Mouse (Mus musculus) thymus, postnatal 4 days (tissue): ENCODE results near the gene Ebi3.

Experiments
- DNase-seq: peaks from one replicate; pipeline ENCODE4 v3.0.0; 2021

Gene Ebi3

DNA sequence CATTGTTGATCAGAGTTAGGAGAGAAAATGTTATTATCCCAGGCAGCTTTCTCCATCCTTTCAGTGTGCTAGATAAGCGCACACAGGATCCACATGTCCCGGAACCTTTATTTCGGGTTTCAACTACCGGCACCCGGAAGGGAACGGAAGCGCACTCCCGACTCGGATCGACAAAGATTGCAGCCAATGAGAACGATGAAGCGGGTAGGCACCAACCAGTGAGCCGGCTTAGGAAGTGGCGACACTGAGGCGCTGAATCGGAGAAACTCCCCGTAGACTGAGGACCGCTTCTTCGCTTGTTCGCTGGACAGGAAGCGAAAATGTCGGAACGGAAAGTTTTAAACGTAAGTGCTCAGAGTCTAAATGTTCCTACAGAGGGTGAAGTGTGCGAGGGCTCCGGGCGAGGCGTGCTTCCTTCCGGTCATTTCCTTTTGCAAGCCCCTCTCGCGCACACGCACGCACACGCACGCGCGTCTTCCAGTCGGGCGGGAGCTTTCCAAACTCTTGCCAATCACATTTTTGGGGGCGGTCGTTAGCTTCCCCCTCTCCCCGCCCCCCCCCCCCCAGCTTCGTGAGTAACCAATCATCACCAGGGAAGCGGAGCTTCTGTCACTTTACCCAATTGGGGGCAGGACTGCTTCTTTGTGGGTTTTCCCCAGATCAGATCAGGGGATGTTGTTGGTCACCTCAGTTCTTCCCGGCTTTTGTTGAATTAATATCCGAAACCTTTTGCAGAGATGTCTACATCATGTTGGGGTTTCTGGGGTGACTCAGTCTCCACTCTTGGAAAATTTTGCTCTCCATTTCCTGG lies 6.7 kb downstream of the Ebi3 start, which contains the start of gene Yju2:
Yju2 (plus strand) TSS at position 182 of the 811 bp plus-strand sequence.
- peak; percentile 90 for DNase-seq

DNA sequence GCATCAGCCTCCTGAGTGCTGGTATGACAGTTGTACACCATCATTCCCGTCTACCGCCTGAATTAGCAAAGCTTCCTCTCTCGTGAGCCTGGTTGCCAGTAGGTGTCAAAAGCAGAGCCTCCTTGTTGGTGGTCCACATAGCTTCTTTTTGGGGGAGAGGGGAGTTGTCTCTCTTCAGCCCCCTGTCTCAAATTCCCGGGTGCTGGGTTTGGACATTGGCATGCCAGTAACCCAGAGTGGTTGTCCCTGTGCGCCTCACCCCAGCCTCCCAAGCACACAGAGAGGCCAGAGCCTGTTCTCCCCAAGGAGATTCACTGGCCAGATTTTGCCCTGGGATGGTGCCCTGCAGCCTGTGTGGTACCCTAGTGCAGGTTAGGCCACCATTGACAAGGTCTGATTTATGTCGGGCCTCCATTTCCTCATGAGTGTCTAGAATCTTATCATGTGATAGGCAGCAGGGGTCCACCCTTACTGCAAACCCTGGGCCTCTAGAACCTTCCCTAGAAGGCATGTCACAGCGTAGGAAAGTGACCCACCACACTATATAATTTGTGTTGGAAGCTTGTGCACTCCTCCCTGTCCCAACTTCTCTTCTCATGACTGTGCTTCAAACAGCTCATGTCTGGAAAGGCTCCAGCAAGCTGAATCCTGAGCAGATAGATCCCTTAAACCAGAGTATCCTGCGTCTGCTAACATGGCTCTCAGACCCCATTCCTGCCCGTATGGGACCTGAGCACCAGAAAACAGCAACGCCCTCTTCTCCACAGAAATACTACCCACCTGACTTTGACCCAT lies 7.7 kb downstream of the Ebi3 start:
- no peak for DNase-seq

DNA sequence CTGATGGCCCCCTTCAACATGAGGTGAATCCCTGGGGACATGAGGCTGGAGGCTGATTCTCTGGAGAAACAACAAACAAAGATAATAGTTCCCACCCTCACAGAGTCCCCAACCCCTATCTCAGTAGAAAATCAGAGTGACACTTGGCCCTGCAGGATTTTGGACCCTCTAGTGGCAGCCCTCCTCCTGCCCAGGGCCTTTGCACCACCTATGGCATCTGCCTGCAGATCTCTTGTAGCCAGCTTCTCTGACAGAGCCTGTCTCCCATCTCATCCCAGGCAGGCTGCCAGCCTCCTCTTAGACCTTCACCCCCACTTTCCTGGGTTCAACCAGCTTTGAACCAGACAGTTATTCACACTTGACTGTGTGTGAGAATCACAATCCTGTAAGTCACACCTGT lies 8.4 kb downstream of the Ebi3 start:
- no peak for DNase-seq

DNA sequence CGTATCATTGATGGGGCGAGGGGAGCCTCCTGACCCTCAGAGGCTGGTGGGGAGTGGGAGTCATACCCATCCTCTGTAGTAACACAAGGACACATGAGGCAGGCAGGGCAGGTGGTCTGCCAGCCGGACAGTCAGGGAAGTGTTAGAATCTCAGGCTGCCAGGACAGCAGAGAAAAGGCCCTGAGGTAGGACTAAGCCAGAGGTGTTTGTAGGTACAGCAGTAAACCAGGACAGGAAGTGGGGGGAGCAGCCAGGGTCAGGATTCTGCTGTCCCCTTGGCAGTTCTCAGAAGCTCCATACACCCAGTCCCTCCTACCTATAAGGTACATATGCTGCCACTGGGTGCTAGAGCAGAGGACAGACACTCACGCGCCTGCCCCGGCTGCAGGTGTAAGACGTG lies 9.2 kb downstream of the Ebi3 start:
- no peak for DNase-seq

DNA sequence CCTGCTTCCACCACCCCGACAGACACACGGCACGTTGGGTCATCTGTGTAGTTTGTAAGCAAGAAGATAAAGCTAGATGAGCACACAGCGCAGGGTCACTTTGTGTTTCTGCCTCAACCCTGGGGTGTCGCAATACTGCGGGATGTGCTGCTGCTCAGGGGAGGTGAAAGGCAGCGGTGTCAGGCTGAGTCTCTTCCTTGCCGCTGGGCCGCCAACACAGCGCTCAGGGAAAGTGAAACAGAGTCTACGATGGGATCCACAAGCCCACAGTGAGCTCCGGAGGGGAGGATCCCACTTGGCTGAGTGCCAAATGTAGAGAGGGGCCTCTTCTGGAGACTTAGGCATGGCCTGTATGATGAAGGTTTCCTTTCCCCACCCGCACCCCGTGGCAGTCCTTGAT lies 10.7 kb downstream of the Ebi3 start:
- no peak for DNase-seq

DNA sequence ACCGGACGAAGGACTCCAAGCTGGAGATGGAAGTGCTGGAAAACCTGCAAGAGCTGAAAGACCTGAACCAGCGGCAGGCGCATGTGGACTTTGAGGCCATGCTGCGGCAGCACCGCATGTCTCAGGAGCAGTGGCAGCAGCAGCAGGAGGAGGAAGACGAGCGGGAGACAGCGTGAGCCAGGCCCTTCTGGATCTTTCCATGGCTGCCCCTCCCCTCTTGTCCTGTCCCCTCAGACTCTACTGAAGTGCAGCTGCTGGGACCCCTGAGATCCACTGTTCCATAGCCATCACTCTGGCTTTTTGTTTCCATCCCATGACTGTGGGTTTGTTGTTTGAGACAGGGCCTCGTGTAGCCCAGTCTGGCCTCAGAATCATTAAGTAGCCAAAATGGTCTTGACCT lies 12.1 kb downstream of the Ebi3 start:
- DNase-seq: no peak

DNA sequence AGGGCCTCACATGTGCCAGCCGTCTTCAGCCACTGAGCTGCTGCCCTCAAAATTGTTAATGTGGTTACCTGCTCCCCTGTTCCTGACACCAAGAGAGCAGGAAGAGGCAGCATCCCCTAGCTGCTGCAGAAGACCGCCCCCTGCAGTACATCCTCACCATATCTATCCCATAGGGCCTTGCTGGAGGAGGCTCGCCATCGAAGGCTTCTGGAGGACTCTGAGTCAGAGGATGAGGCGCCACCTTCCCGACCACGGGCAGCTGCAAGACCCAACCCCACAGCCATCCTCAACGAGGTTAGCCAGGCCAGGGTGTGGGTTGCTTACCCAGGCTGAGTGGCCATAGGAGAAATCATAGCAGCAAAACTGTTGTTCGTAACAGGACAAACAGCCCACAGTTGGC lies 12.6 kb downstream of the Ebi3 start:
- no peak for DNase-seq

DNA sequence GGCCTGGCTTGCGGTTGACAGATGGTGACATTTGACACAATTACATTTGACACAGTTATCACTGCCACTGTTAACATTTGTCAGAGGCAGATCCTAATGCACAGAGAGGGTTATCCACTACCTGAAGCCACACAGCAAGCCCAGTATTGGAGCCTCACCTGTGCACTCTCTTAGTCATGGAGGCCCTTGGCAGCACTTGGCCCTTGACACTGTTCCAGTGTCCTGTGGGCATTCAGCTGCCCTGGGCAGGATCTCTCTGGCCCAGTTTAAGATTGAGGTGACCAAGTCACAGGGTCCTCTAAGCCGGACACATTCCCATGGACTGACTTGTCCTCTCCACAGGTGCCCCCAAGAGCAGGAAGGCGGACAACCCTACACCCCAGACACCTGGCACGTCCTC lies 14.7 kb downstream of the Ebi3 start:
- no peak for DNase-seq

DNA sequence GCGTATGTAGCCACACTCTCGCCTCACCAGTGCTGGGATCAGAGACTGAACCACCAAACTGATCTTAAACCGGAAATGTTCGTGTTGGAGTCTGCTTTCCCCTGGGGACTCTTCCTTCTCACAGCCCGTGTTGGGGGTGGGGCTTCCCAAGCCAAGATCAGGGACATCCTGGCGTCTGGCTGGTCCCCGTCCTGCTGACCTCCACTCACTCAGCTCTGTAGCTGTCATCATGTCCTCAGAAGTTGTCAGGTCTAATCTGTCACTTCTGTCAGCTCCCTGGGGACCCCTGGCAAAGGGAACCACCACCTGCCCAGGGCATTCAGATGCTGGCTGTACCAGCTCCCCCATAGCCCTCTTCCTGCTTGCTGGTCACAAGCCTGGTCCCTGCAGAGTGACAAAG lies 15.8 kb downstream of the Ebi3 start:
- DNase-seq: no peak

DNA sequence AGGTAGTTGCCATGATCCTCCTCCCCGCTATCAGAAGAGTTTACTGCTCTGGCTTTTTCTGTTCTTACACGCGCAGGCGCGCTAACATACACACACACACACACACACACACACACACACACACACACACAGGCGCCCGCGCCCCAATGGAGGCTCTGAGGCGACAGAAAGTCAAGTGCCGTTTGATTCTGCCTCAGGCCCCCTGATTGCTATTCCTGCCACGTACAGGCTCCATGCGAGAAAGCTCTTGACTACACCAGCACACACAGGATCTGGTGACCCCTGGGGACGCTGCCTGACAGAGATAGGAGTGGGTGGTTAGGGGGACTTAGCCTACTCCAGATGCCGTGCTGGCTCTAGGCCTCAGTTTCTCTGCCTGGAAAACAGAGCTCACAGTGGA lies 17.1 kb downstream of the Ebi3 start:
- DNase-seq: peak; percentile 39

DNA sequence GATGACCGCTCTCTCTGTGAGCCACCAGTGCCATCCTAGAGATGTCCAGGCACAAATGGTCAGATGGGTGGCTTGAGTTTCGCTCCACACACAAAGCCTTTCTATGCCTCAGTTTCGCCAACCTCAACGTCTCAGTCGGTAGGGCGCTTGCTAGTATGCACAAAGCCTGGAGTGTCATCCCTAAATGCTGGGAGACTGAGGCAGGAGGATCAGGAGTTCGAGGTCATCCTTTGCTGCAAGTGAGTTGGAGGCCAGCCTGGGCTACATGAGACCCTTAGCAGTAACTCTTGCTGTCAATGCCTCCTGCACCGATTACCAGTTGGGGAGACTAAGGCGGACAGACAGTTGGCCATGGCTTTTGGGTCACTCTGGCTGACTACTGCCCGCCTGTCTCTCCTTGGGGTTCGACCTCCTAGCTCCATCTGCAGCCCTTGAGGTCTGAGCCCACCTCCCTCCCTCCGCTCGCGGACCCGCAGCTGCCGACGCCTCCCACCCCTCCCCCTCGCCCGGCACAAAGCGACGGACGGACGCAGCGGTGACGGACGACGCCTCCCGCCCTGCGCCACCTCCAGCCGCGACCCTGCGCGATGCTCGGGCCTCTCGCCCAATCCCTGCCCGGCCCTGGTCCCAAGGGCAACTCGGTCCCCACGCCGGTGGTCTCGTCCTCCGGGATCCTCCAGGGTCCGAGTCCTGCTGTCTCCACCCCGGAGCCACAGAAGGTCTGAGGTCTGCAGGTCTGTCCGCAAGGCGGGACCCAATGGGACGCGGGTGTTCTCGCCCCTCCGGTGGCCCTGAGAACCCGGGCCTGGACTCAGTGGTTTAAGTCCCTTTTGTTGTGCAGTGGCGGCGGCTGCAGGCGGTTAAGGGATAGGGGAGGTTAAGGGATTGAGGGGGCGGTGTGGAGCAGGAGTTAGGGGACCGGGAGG lies 17.8 kb downstream of the Ebi3 start, which contains the start of gene Shd:
Shd (plus strand) TSS at position 502 of the 926 bp plus-strand sequence.
- no peak for DNase-seq

DNA sequence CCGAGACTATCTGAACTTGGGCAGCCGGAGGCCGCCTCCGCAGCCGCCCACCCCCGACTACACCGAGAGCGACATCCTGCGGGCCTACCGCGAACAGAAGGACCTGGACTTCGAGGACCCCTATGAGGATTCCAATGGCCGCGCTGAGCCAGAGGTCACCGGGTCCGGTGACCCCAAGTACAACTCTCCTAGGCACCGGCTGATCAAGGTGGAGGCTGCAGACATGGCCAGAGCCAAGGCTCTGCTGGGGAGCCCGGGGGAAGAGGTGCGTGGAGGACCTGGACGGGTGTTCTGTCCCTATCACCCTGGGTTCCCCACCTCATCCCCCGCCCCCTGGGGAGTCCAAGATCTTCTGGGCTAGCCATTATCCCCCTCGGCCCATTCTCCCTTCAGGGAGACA lies 19.0 kb downstream of the Ebi3 start:
- peak; percentile 8 for DNase-seq

DNA sequence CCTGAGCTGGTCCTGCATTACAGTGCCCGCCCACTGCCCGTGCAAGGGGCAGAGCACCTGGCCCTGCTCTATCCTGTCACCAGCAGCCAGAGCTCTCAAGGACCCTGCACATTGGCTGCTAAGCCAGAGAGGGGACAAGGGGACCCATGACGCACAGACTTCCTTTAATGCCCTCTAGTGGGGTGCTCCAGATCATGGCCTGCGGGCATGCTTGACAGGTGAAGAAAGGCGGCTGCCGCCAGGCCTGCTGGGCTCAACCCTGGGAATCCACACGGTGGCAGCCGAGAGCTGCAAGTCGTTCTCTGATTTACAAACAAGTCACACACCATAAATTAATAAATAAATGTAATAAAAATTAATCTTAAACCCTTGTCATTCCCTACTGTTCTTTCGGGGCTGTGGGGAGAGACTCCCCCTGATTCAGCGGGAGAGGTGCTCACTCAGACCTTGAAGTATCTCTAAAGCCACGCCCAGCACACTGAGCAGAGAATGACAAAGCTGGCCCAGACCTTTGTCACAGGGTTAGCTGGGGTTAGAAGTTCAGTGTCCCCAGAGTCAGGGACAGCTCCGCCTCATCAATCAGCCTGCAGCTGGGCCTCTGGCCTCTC lies 23.9 kb downstream of the Ebi3 start:
- DNase-seq: peak; percentile 87

DNA sequence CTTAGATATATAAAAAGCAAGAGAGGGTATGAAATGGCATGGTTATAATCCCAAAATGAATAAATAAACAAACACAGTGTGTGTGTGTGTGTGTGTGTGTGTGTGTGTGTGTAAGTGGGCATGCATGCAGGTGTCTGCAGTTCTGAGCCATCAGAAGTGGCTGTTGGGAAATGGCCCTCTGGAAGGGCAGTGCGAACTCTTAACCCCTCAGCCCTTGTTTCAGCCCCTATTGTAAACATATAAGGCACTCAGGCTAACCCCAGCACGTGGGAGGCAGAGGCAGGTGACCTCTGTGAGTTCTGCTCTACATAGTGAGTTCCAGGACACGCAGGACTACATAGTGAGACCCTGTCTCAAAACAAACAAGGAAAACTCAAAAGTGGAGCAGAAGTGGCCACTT lies 24.9 kb downstream of the Ebi3 start:
- no peak for DNase-seq

DNA sequence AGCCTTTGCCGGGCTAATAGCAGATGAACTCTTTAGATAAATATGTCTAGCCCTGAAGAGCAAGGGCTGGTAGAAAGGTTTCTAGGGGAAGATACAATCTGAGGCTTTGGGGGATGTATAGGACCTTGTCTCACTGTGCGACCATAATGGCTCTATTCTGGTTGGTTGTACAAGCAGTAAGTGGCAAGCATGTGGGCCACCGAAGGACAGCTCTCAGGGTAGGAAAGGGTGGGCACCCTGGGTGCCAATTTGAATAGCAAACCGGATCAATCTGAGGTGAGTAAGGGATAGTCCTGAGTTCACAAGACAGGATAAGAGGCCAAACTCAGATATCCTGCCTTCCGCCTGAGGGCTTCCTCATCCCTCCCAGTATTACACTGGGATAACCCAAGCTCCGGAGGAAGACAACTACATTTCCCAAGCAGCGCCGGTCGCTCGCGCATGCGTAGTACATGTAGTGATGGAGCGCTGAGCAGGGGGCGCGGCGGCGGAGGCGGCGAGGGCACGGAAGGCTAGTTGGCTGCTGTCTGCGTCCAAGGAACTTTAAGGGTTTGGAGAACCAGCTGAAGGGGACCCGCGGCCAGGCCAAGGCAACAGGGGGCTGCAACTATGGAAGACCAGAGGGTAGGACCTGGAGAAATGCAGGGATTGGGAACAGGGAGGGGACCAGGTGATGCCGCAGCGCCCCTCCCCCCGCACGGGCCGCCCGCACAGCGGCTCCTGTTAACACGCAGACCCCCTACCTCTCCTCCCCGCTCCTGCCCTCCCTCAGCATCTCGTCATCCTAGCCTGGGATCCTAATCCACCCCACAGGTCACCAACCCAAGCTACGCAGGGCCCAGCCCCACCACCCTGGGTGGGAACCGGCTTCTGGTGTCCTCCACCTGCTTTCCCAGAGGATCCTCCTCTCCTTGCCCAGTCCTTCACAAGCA lies 33.9 kb downstream of the Ebi3 start, which contains the start of gene Fsd1:
Fsd1 (plus strand) TSS at position 480 of the 932 bp plus-strand sequence.
- DNase-seq: peak; percentile 71

DNA sequence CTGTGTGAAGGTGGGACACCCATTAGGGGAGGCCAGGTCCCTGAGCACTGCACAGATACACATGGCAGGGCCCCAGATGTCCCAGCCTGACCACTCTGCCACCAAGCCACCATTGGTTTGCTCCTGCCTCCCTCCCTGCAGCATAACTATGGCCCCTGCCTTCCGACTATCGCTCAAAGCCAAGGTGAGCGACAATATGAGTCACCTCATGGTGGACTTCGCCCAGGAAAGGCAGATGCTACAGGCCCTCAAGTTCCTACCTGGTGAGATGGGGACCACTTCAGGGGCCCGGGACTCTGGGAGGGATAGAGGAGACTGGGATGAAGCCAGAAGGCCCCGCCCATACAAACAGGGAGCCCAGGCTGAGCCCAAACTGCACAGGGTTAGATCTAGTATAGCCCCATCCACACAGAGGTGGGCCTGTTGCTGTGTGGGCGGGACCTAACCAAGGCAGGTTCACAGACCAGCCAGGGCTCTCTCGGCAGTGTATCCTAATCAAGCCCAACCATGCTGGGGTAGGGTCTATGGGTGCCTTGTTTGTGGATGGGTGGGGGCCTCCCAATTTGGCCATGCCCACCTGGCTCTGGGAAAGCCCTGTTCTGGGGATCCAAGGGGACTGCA lies 37.9 kb downstream of the Ebi3 start:
- no peak for DNase-seq

DNA sequence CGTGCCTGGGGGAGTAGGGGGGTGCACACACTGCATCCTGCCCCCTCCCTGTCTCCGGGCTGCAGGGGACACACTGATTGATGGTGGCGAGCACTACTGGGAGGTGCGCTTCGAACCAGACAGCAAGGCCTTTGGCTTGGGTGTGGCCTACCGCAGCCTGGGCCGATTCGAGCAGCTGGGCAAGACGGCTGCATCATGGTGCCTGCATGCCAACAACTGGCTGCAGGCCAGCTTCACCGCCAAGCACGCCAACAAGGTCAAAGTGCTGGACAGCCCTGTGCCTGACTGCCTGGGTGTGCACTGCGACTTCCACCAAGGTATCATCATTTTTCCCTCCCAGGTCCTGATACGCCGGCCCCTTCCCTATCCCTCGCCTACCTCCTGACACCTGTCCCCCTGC lies 43.6 kb downstream of the Ebi3 start:
- no peak for DNase-seq

DNA sequence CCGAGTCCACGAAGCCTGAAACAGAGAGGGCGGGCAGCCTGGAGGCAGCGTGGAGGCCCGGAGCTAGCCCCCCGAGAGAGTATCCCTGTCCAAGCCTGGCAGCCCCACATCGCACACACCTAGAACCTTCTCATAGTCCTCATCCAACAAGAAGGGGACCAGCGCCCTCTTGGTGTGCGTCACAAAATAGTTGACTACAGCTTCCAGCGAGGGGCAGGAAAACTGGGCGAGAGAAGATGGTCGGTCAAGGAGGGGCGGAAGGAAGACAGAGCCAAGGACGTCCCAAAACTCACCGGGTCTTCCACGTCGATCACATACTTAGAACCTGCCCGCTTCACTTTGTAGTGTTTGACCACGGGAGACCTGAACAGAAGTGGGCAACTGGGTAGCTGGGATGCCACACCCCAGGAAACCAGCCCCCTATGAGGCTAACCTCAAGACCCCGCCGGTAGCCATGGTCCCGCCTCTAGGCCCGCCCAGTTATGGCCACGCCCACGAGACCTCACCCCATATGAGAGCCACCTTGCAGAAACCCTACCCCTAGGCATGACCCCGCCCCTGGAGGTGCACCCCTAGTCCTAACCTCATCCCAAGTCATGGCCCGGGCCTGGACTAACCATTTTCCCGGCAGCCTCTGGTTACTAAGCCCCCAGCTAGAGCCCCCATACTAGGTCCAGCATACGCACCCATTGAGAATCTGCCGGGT lies 47.5 kb downstream of the Ebi3 start:
- DNase-seq: no peak

DNA sequence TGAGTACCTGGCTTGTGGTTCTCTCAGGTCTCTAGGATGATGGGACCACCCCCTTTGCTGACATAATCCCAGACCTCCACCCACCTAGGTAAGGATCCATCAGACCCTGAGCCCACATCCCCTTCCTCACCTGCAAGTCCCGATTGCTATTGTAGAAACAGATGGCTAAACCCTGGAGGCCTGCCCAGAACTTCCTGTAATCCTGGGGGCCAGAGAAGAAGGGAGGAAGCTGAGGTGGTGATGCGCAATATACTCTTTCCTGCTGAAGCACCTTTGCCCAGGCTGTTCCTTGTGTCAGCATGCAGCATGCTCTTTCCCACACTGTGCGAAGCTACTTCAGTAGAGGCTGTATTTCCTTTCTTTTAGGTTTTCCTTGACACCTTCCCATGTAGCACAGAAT lies 50.6 kb downstream of the Ebi3 start:
- DNase-seq: no peak

DNA sequence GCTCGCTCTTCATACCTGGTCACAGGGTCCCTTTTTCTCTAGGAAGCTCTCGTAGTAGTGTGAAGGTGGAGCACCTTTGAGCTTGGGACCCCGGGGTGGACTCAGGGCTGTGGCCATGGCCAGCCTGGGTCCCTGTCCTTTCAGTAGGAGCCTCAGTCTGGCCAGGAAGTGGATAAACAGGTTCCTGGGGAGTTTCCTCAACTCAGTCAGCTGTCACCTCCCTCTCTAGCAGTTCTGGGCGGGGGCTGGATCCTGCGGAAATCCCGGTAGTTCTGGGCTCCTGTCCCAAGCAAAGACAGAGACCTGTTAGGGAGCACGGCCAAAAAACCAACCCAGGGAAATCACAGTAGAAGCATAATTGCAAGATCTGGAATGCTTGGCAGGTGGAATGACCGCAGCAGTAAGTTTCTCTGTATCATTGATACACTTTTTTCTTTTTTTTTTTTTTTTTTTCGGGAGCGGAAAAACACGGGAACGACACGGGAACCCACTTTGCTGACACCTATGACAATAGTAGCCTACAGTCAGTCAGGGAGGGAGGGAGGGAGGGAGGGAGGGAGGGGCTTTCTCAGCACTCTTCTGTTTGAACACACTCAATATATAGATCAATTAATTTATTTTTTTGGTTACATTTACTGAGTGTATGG lies 53.1 kb downstream of the Ebi3 start, which contains the start of the genes Stap2 and Mpnd:
Stap2 (minus strand) TSS at position 170 of the 647 bp plus-strand sequence.
Mpnd (plus strand) TSS at position 297 of the 647 bp plus-strand sequence.
- DNase-seq: peak; percentile 46
